Mouse (Mus musculus) inflammation-experienced regulatory T-cells, adult 6 months (primary cell): ENCODE data around the gene Lysmd2. TPM values are rescaled to one million over a fixed set of nuclear protein-coding genes. Genes with fewer than 3 reads are reported as not detected.

Experiments
- ATAC-seq: one replicate; pipeline ENCODE4 v1.8.0; 2017
- polyA plus RNA-seq, 3 experiments: library from polyadenylated mRNA; unstranded; fragments of 100-300 nt; shearing (Covaris generic); gene quantifications; one replicate each; pipeline ENCODE4 v1.2.1; 2017

Gene Lysmd2
- 1 to 10 TPM; 4.9 to 6.1 (median 5.9) TPM for polyA plus RNA-seq

GRCm38 (mm10) chr9:75625556-75626307, at the start of gene Lysmd2:
Lysmd2 (plus strand) TSS chr9:75625741.
- peak; percentile 72 for ATAC-seq

- no peak for ATAC-seq
Measured at GRCm38 (mm10) chr9:75579321-75579720, 46.2 kb upstream of the Lysmd2 start.

GRCm38 (mm10) chr9:75581694-75582350, 43.7 kb upstream of the Lysmd2 start:
- peak; percentile 58 for ATAC-seq

- no peak for ATAC-seq
Measured at GRCm38 (mm10) chr9:75589850-75590790, 35.4 kb upstream of the Lysmd2 start.

GRCm38 (mm10) chr9:75593481-75593880, 32.1 kb upstream of the Lysmd2 start:
- ATAC-seq = no peak

- ATAC-seq = no peak
Measured at GRCm38 (mm10) chr9:75597036-75597435, 28.5 kb upstream of the Lysmd2 start.

- no peak for ATAC-seq
Measured at GRCm38 (mm10) chr9:75597596-75597995, 27.9 kb upstream of the Lysmd2 start.

GRCm38 (mm10) chr9:75599191-75599841, 26.2 kb upstream of the Lysmd2 start:
- ATAC-seq = no peak

GRCm38 (mm10) chr9:75600166-75600934, 25.2 kb upstream of the Lysmd2 start:
- ATAC-seq = no peak

- no peak for ATAC-seq
Measured at GRCm38 (mm10) chr9:75601510-75601909, 24.0 kb upstream of the Lysmd2 start.

- ATAC-seq = no peak
Measured at GRCm38 (mm10) chr9:75607496-75607895, 18.0 kb upstream of the Lysmd2 start.

- ATAC-seq = no peak
Measured at GRCm38 (mm10) chr9:75609505-75609904, 16.0 kb upstream of the Lysmd2 start.

GRCm38 (mm10) chr9:75609965-75610364, 15.6 kb upstream of the Lysmd2 start:
- no peak for ATAC-seq

GRCm38 (mm10) chr9:75610571-75611493, 14.7 kb upstream of the Lysmd2 start, which contains the start of gene Tmod2:
Tmod2 (minus strand) TSS chr9:75611325.
- ATAC-seq = no peak

- ATAC-seq = no peak
Measured at GRCm38 (mm10) chr9:75616560-75616959, 9.0 kb upstream of the Lysmd2 start.

GRCm38 (mm10) chr9:75618836-75619400, 6.6 kb upstream of the Lysmd2 start:
- no peak for ATAC-seq

- peak; percentile 29 for ATAC-seq
Measured at GRCm38 (mm10) chr9:75619761-75620160, 5.8 kb upstream of the Lysmd2 start.

GRCm38 (mm10) chr9:75621428-75621827, 4.1 kb upstream of the Lysmd2 start:
- ATAC-seq = no peak

GRCm38 (mm10) chr9:75624983-75625555, 472 bp upstream of the Lysmd2 start:
- ATAC-seq = peak; percentile 22

GRCm38 (mm10) chr9:75626308-75626604, 715 bp downstream of the Lysmd2 start:
- ATAC-seq = no peak
